Mouse (Mus musculus) spleen, adult 12 weeks (tissue): ENCODE data around the gene Ampd1.

Experiments
- DNase-seq: peaks from one replicate; pipeline ENCODE4 v3.0.0; 2022; ENCODE audit warnings: low spot score

Ampd1 gene

GRCm38 (mm10) chr3:103073771-103074170 is at the start of gene Ampd1:
TSS of gene Ampd1 (plus strand) at chr3:103074014.
- DNase-seq = no peak

- DNase-seq = no peak
These were observed 47.6 kb upstream of the Ampd1 start for GRCm38 (mm10) chr3:103026174-103026573.

- DNase-seq = no peak
These were observed 33.5 kb upstream of the Ampd1 start for GRCm38 (mm10) chr3:103040285-103040684.

- no peak for DNase-seq
These were observed 32.9 kb upstream of the Ampd1 start for GRCm38 (mm10) chr3:103040861-103041379.

- no peak for DNase-seq
These were observed 17.7 kb upstream of the Ampd1 start for GRCm38 (mm10) chr3:103056016-103056595.

- no peak for DNase-seq
These were observed 16.1 kb upstream of the Ampd1 start for GRCm38 (mm10) chr3:103057752-103058151.

- DNase-seq = peak; percentile 89
These were observed 15.3 kb upstream of the Ampd1 start, which contains the start of gene Nras for GRCm38 (mm10) chr3:103058207-103059157. TSS of gene Nras (plus strand) at chr3:103058285.

GRCm38 (mm10) chr3:103066927-103067326 is 6.9 kb upstream of the Ampd1 start:
- no peak for DNase-seq

GRCm38 (mm10) chr3:103068971-103069370 is 4.8 kb upstream of the Ampd1 start:
- DNase-seq = no peak

- no peak for DNase-seq
These were observed 2.1 kb downstream of the Ampd1 start for GRCm38 (mm10) chr3:103075871-103076270.

- no peak for DNase-seq
These were observed 2.7 kb downstream of the Ampd1 start for GRCm38 (mm10) chr3:103076476-103076875.

GRCm38 (mm10) chr3:103079301-103079700 is 5.5 kb downstream of the Ampd1 start:
- DNase-seq = no peak

- no peak for DNase-seq
These were observed 7.2 kb downstream of the Ampd1 start for GRCm38 (mm10) chr3:103081051-103081450.

GRCm38 (mm10) chr3:103081861-103082453 is 8.1 kb downstream of the Ampd1 start:
- no peak for DNase-seq

GRCm38 (mm10) chr3:103082761-103083160 is 8.9 kb downstream of the Ampd1 start:
- DNase-seq = no peak

GRCm38 (mm10) chr3:103085986-103086385 is 12.2 kb downstream of the Ampd1 start:
- no peak for DNase-seq

- no peak for DNase-seq
These were observed 17.9 kb downstream of the Ampd1 start for GRCm38 (mm10) chr3:103091753-103092152.

GRCm38 (mm10) chr3:103098662-103099061 is 24.8 kb downstream of the Ampd1 start:
- DNase-seq = no peak

- DNase-seq = no peak
These were observed 25.9 kb downstream of the Ampd1 start for GRCm38 (mm10) chr3:103099667-103100066.

- no peak for DNase-seq
These were observed 26.9 kb downstream of the Ampd1 start for GRCm38 (mm10) chr3:103100735-103101134.

GRCm38 (mm10) chr3:103101194-103101593 is 27.4 kb downstream of the Ampd1 start:
- DNase-seq = no peak

GRCm38 (mm10) chr3:103101909-103102308 is 28.1 kb downstream of the Ampd1 start:
- DNase-seq = no peak
